Mouse (Mus musculus): ENCODE measurements at regions not wholly inside any gene's neighbourhood (a gene's known extent, or its start where the extent isn't known, plus 50 kb on each side); places are given as distances from the start of the nearest gene placed in this dataset.

DNA sequence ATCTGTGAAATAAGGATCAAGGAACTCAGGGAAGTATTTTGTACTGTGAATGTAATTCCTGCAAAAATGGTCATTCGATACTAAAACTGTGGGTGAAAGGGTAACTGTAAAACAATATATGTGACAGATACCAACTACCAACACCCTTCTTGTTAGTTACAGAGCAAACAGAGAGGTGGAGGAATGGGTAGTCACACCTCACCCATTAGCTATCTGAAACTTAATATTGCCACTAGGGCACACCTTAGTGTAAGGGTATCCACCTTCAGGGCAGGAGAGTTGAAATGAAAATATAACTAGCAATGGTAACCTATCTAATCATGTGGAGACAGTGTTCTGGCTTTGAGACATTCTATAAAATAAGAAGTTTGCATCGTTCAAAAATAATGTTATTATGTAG, 126.2 kb downstream of the Klf6 start:
- Histone ChIP-seq H3K4me1 (ENCODE audit: control insufficient read depth in 1 of 2, insufficient read depth in 2 of 2, low read length in 2 of 2) (no peaks in the 10 kb centered on the region), H3K27me3 (ENCODE audit: control insufficient read depth in 1 of 2, insufficient read depth in 2 of 2, low read length in 2 of 2) (no peaks in the 10 kb centered on the region)

DNA sequence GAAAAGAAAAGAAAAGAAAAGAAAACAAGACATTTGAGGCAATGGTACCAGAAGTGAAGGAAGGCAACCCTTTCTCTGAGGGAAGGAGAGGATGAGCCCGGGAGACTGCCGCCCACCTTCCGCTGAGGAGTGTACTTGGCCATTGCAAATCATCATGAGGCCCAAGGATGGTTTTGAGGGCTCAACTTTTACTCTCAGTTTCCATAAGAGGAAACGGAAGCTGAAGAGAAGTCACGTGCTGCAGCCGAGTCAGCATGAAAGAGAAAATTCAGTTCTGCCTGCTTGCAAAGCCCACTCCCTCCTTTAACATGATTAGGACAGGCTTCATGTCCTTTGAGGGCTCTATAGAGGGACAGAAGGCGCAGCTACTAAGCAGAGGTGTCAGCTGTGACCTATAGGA, 127.1 kb downstream of the Klf6 start:
- H3K9me3 ChIP-seq (replicated peaks; ENCODE audit: insufficient read depth, low read length): no peaks in the 10 kb centered on the region
- no peaks in the 10 kb centered on the region for H3K4me1 ChIP-seq (ENCODE audit: control insufficient read depth in 1 of 2, insufficient read depth in 2 of 2, low read length in 2 of 2)
- no peaks in the 10 kb centered on the region for H3K27me3 ChIP-seq (ENCODE audit: control insufficient read depth in 1 of 2, insufficient read depth in 2 of 2, low read length in 2 of 2)
- TF ChIP-seq NRF1 (IDR thresholded peaks at IDR 0.05; ENCODE audit: insufficient read depth, low read depth, low read length, poor library complexity, severe bottlenecking) (no peak), MEF2A (IDR thresholded peaks at IDR 0.05; ENCODE audit: extremely low read depth, insufficient replicate concordance, low read depth, low read length, poor library complexity, severe bottlenecking) (no peak), NELFE (IDR thresholded peaks at IDR 0.05; ENCODE audit: low read depth, low read length) (no peak), SMC3 (IDR thresholded peaks at IDR 0.05; ENCODE audit: low read depth, low read length) (no peak), JUND (IDR thresholded peaks at IDR 0.05; ENCODE audit: low read depth, low read length) (no peak), ELF1 (IDR thresholded peaks at IDR 0.05; ENCODE audit: low read depth, low read length) (no peak), ETS1 (IDR thresholded peaks at IDR 0.05; ENCODE audit: low read depth, low read length) (no peak), CTCF (IDR thresholded peaks at IDR 0.05 in 2 of 3, conservative IDR thresholded peaks at IDR 0.05 in 1 of 3; ENCODE audit: control insufficient read depth in 1 of 3, insufficient read depth in 1 of 3, low read depth in 2 of 3, low read length in 3 of 3, poor library complexity in 1 of 3, severe bottlenecking in 1 of 3) (no peak), MYB (IDR thresholded peaks at IDR 0.05; ENCODE audit: low read depth, low read length) (no peak), CHD1 (IDR thresholded peaks at IDR 0.05; ENCODE audit: low read depth, low read length) (no peak), TAL1 (IDR thresholded peaks at IDR 0.05; ENCODE audit: low read length) (no peak), KAT2A (conservative IDR thresholded peaks at IDR 0.05; ENCODE audit: low read depth, low read length) (no peak), POLR2A (IDR thresholded peaks at IDR 0.05; ENCODE audit: control insufficient read depth in 1 of 2, insufficient read depth in 1 of 2, low read depth in 1 of 2, low read length in 2 of 2, poor library complexity in 1 of 2) (no peak)
- H3K9ac ChIP-seq (ENCODE audit: control insufficient read depth, low read depth, low read length, poor library complexity, severe bottlenecking): no peak overlapping the region
- no peak overlapping the region for H3K27ac ChIP-seq (ENCODE audit: control insufficient read depth, low read depth, low read length)
- H3K36me3 ChIP-seq (ENCODE audit: control insufficient read depth in 1 of 2, insufficient read depth in 2 of 2, low read length in 2 of 2): no peaks in the 10 kb centered on the region
- H3K4me3 ChIP-seq (ENCODE audit: control insufficient read depth in 1 of 2, insufficient read depth in 1 of 2, low read depth in 2 of 2, low read length in 2 of 2): no peak overlapping the region
- no peak for DNase-seq (ENCODE audit: low read depth, low spot score)
- no peaks in the 10 kb centered on the region for H3K79me2 ChIP-seq (ENCODE audit: control insufficient read depth, insufficient read depth, low read length, poor library complexity)

More for the DNA sequence above, 126.2 kb downstream of the Klf6 start:
- H3K9ac ChIP-seq (ENCODE audit: control insufficient read depth, low read depth, low read length, poor library complexity, severe bottlenecking): no peak overlapping the region
- no peak for TF ChIP-seq ZKSCAN1 (IDR thresholded peaks at IDR 0.05; ENCODE audit: low read depth, low read length)
- no peak for TF ChIP-seq NRF1 (IDR thresholded peaks at IDR 0.05; ENCODE audit: insufficient read depth, low read depth, low read length, poor library complexity, severe bottlenecking)
- no peak for TF ChIP-seq MAFK (IDR thresholded peaks at IDR 0.05; ENCODE audit: borderline replicate concordance, low read depth, low read length)
- no peak for TF ChIP-seq USF1 (IDR thresholded peaks at IDR 0.05; ENCODE audit: low read depth, low read length)
- no peak for TF ChIP-seq TAL1 (IDR thresholded peaks at IDR 0.05; ENCODE audit: low read length)
- TF ChIP-seq RCOR1 (IDR thresholded peaks at IDR 0.05; ENCODE audit: low read depth, low read length): no peak
- TF ChIP-seq SMC3 (IDR thresholded peaks at IDR 0.05; ENCODE audit: low read depth, low read length): no peak
- TF ChIP-seq BHLHE40 (IDR thresholded peaks at IDR 0.05; ENCODE audit: borderline replicate concordance, low read depth, low read length): no peak
- TF ChIP-seq GABPA (IDR thresholded peaks at IDR 0.05; ENCODE audit: low read depth, low read length): no peak
- TF ChIP-seq USF2 (IDR thresholded peaks at IDR 0.05; ENCODE audit: borderline replicate concordance in 1 of 2, insufficient read depth in 1 of 2, low read depth in 1 of 2, low read length in 2 of 2): no peak
- no peak for TF ChIP-seq ETS1 (IDR thresholded peaks at IDR 0.05; ENCODE audit: low read depth, low read length)
- TF ChIP-seq RAD21 (IDR thresholded peaks at IDR 0.05; ENCODE audit: low read depth, low read length): no peak
- no peak for TF ChIP-seq TBP (IDR thresholded peaks at IDR 0.05; ENCODE audit: low read depth, low read length)
- TF ChIP-seq EP300 (IDR thresholded peaks at IDR 0.05; ENCODE audit: low read depth in 1 of 2, low read length in 2 of 2): no peak
- H3K9me3 ChIP-seq (replicated peaks; ENCODE audit: insufficient read depth, low read length): no peaks in the 10 kb centered on the region
- H3K27ac ChIP-seq (ENCODE audit: control insufficient read depth, low read depth, low read length): no peak overlapping the region
- no peaks in the 10 kb centered on the region for H3K79me2 ChIP-seq (ENCODE audit: control insufficient read depth, insufficient read depth, low read length, poor library complexity)
- H3K36me3 ChIP-seq (ENCODE audit: control insufficient read depth in 1 of 2, insufficient read depth in 2 of 2, low read length in 2 of 2): no peaks in the 10 kb centered on the region
- no peak for DNase-seq (ENCODE audit: low read depth, low spot score)
- no peak overlapping the region for H3K4me3 ChIP-seq (ENCODE audit: control insufficient read depth in 1 of 2, insufficient read depth in 1 of 2, low read depth in 2 of 2, low read length in 2 of 2)
